Mouse (Mus musculus): ENCODE results near the gene Pfdn6. TPM values are rescaled to one million over a fixed set of nuclear protein-coding genes. Genes with fewer than 3 reads are reported as not detected.
A peak's percentile ranks its signal among the peaks of the same experiment; 100 is the strongest.

Gene Pfdn6
- total and polyA plus RNA-seq, 3 experiments = 28.0 to 81.0 (median 77.7) TPM

DNA sequence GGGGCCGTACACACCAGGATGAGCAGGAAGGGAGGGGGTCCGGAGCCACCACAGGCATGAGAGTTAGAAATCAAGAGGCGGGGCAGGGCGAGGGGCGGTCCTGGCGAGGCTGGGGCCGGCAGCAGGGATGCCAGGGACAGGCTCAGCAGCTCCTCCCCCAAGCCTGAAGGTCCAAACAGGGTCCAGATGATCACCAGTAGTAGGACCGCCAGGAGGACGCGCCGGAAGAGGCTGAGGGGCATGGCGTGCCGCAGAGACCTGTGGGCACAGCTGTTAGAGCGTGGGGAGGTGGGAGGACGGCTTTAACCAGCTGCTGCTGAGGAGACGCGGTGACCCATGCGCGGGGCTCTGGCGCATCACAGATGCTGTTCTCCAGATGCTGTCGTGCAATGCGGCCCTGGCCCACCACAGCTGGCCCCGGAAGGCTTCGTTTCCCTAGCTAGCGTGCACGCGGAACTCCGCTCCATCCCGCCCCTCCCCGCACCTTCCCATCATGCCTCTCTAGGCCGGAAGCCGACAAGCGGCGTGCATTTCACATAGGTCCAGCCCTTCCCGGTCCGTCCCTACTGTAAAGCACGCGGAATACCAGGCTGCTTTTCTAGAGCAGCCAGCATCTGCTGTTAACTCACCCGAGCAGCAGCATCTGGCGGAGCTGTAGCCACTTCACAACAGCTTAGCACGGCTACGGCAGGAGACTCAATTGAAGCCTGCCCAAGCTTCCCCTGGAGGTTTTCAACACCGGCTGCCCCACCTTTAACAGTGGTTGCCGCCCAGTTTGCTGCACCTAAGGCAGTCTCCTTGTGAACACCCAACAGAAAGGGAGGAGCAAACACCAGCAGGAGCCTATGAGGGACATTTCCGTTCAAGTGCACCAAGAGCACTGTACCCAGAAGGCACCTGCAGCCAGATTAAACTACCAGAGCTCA, 11.1 kb upstream of the Pfdn6 start, which contains the start of gene B3galt4:
Gene B3galt4, minus strand, starts transcription at position 468 of the 926 bp plus-strand sequence.
- peaks cover 3% of the 10 kb centered on the region; the same call in 1 of the 2 replicates for H3K36me3 ChIP-seq (ENCODE audit: control insufficient read depth, insufficient read depth, low read length)
- intact Hi-C loops (cut with DNase I) = loop anchor here (1.0 kb wide), 1 partner anchor 11 kb away; the partner anchor contains the start of genes Pfdn6 and Wdr46
- TF ChIP-seq CTCF (IDR thresholded peaks at IDR 0.05) = no peak
- TF ChIP-seq POLR2A (IDR thresholded peaks at IDR 0.05; ENCODE audit: insufficient read depth, low read depth, low read length) = no peak; the same call in none of the 2 replicates
- no peak for TF ChIP-seq EP300 (IDR thresholded peaks at IDR 0.05; ENCODE audit: insufficient read depth, low read depth, low read length)
- H3K27ac ChIP-seq = peak within 1 kb of the TSS; percentile 67
- no peaks in the 10 kb centered on the region for H3K79me2 ChIP-seq (replicated peaks; ENCODE audit: control insufficient read depth, insufficient read depth, low read length)
- peak within 1 kb of the TSS; percentile 74 for H3K9ac ChIP-seq (ENCODE audit: low read depth, low read length)
- DNase-seq = peak; percentile 80 to 83
- H3K4me1 ChIP-seq (ENCODE audit: control insufficient read depth, insufficient read depth, low read length) = peaks cover 7% of the 10 kb centered on the region
- H3K4me3 ChIP-seq = peak within 1 kb of the TSS; percentile 68
- H3K27me3 ChIP-seq (ENCODE audit: control insufficient read depth, insufficient read depth, low read length) = no peaks in the 10 kb centered on the region
- 1% methylated on average over 45 of the region's 45 CpGs for WGBS

DNA sequence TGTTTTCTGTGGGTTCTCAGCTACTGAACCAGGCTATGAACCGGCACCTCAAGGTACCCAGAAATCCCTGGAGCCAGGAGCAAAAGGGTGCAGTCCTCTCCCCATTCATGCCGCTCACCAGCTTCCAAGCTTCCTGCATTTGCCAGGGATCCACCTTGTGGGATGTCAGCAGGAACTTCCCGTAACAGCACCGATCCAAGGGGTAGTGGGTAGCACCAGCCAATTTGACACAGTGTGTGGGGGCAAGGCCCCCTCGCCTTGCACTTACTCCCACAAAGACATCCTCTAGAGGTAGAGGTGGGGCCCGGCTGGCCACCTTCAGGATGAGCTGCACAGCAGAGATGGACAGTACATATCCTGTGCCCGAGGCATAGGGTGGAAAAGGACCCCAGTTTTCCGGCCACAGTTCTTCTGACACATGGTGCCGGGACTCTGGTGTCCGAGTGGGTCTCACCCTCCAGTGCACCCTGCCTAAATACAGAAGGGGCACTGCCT, 10.0 kb upstream of the Pfdn6 start:
- peaks cover 3% of the 10 kb centered on the region; the same call in 1 of the 2 replicates for H3K36me3 ChIP-seq (ENCODE audit: control insufficient read depth, insufficient read depth, low read length)
- DNase-seq = peak in 1 of 2 experiments; percentile 16
- TF ChIP-seq EP300 (IDR thresholded peaks at IDR 0.05; ENCODE audit: insufficient read depth, low read depth, low read length) = no peak
- no peak for TF ChIP-seq CTCF (IDR thresholded peaks at IDR 0.05)
- TF ChIP-seq POLR2A (IDR thresholded peaks at IDR 0.05; ENCODE audit: insufficient read depth, low read depth, low read length) = no peak
- peak overlapping the region; percentile 68 for H3K4me3 ChIP-seq
- H3K27me3 ChIP-seq (ENCODE audit: control insufficient read depth, insufficient read depth, low read length) = no peaks in the 10 kb centered on the region
- H3K9ac ChIP-seq (ENCODE audit: low read depth, low read length) = peak overlapping the region; percentile 74; the same call in 1 of the 2 replicates
- H3K79me2 ChIP-seq (replicated peaks; ENCODE audit: control insufficient read depth, insufficient read depth, low read length) = no peaks in the 10 kb centered on the region
- peaks cover 7% of the 10 kb centered on the region for H3K4me1 ChIP-seq (ENCODE audit: control insufficient read depth, insufficient read depth, low read length)
- intact Hi-C loops (cut with DNase I) = no loop called here
- 71% methylated on average over 10 of the region's 10 CpGs for WGBS
- peak overlapping the region; percentile 67; the same call in 1 of the 2 replicates for H3K27ac ChIP-seq

DNA sequence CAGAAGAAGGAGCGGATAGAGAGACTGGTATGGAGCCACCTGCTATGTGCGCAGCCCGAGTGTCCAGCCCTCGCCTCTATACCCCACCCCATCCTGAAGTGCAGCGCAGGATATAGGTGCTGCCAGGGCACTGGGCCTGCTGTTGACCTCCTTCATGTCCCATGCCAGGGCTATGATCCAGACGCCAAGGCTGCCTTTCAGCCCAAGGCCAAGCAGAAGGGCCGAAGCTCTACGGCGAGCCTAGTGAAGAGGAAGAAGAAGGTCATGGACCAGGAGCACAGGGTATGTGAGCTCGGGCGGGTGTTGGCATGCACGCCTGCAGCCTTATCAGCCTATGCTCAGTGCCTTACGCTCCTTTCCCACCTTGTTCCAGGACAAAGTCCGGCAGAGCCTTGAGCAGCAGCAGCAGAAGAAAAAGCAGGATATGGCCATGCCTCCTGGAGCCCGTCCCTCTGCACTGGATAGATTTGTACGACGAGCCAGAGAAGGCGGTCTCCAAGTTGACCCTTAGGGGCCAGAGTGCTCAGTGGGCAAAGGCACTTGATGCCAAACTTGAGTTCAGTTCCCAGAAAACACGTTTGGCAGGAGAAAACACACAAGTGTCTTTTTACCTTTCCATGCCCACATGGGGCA, 8.9 kb upstream of the Pfdn6 start:
- TF ChIP-seq POLR2A (IDR thresholded peaks at IDR 0.05; ENCODE audit: insufficient read depth, low read depth, low read length) = no peak
- TF ChIP-seq EP300 (IDR thresholded peaks at IDR 0.05; ENCODE audit: insufficient read depth, low read depth, low read length) = no peak
- TF ChIP-seq CTCF (IDR thresholded peaks at IDR 0.05) = no peak
- Histone ChIP-seq H3K36me3 (ENCODE audit: control insufficient read depth, insufficient read depth, low read length) (peaks cover 1% of the 10 kb centered on the region; the same call in 1 of the 2 replicates), H3K4me3 (no peak overlapping the region)

DNA sequence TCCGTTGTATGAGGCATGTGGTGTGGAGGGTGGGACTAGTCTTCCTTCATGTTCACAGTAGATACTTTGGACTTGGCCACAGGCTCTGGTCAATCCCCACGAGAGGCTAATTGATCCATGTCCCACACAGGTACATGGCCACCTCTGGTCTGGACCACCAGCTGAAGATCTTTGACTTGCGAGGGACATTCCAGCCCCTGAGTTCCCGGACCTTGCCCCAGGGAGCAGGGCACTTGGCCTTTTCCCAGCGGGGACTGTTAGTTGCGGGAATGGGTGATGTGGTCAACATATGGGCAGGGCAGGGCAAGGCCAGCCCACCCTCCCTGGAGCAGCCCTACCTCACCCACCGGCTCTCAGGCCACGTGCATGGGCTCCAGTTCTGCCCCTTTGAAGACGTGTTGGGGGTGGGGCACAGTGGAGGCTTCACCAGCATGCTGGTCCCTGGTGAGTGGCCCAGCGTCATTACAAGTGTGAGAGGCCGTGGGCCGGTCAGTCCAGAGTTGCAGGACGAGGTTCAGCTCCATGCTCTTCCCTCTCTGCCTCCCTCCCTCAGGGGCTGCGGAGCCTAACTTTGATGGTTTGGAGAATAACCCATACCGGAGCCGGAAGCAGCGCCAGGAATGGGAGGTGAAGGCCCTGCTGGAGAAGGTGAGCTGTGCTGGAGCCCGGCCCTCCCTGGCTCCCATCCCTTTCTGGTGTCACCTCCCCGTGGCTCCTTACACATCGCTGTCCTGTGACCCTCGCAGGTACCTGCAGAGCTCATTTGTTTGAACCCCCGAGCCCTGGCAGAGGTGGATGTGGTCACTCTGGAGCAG, 8.2 kb upstream of the Pfdn6 start:
- no peak overlapping the region for H3K4me3 ChIP-seq
- H3K27me3 ChIP-seq (ENCODE audit: control insufficient read depth, insufficient read depth, low read length) = no peaks in the 10 kb centered on the region
- no peak overlapping the region for H3K27ac ChIP-seq
- no peaks in the 10 kb centered on the region for H3K79me2 ChIP-seq (replicated peaks; ENCODE audit: control insufficient read depth, insufficient read depth, low read length)
- H3K36me3 ChIP-seq (ENCODE audit: control insufficient read depth, insufficient read depth, low read length) = no peaks in the 10 kb centered on the region
- no peak overlapping the region for H3K9ac ChIP-seq (ENCODE audit: low read depth, low read length)
- H3K4me1 ChIP-seq (ENCODE audit: control insufficient read depth, insufficient read depth, low read length) = peaks cover 3% of the 10 kb centered on the region
- no peak for DNase-seq
- WGBS = 85% methylated on average over 22 of the region's 22 CpGs
- TF ChIP-seq CTCF (IDR thresholded peaks at IDR 0.05) (no peak), EP300 (IDR thresholded peaks at IDR 0.05; ENCODE audit: insufficient read depth, low read depth, low read length) (no peak), POLR2A (IDR thresholded peaks at IDR 0.05; ENCODE audit: insufficient read depth, low read depth, low read length) (no peak)
- intact Hi-C loops (cut with DNase I) = no loop called here

More for the DNA sequence above, 8.9 kb upstream of the Pfdn6 start:
- H3K9ac ChIP-seq (ENCODE audit: low read depth, low read length) = no peak overlapping the region
- H3K4me1 ChIP-seq (ENCODE audit: control insufficient read depth, insufficient read depth, low read length) = peaks cover 3% of the 10 kb centered on the region
- H3K27me3 ChIP-seq (ENCODE audit: control insufficient read depth, insufficient read depth, low read length) = no peaks in the 10 kb centered on the region
- no peak for DNase-seq
- no peaks in the 10 kb centered on the region for H3K79me2 ChIP-seq (replicated peaks; ENCODE audit: control insufficient read depth, insufficient read depth, low read length)
- no peak overlapping the region for H3K27ac ChIP-seq
- intact Hi-C loops (cut with DNase I) = no loop called here
- WGBS = 84% methylated on average over 19 of the region's 19 CpGs

DNA sequence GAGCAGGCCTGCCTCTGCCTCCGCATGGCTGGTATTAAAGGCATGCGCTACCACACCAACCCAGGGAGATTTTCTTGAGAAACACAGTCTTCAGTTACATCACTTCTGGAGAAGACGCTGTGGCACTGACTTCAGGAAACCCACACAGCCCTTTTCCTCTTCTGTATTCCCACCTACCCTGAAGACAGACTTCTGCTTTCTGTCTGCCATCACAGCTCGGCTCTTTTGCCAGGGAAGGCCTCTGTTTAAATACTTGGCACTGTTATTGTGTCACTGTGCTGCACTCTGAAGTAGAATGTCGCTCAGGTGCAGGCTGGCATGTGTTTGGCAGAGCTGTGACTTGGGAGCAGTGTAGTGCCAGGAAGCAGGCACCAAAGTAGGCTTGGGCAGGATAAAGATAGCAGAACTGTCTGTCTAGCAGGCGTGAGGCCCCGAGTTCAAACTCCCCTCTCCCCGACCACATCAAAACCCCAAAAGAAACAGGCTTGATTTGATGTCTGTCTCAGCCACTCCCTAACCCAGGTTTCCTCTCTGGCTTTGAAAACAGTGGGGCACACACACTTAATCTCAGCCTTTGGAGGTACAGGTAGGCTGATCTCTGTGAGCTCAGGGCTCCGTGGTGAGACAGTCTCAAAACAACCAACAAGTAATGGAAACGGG, 7.4 kb upstream of the Pfdn6 start:
- Histone ChIP-seq H3K4me1 (ENCODE audit: control insufficient read depth, insufficient read depth, low read length) (peaks cover 3% of the 10 kb centered on the region), H3K79me2 (replicated peaks; ENCODE audit: control insufficient read depth, insufficient read depth, low read length) (no peaks in the 10 kb centered on the region), H3K9ac (ENCODE audit: low read depth, low read length) (no peak overlapping the region), H3K36me3 (ENCODE audit: control insufficient read depth, insufficient read depth, low read length) (no peaks in the 10 kb centered on the region), H3K27ac (no peak overlapping the region), H3K27me3 (ENCODE audit: control insufficient read depth, insufficient read depth, low read length) (no peaks in the 10 kb centered on the region), H3K4me3 (no peak overlapping the region)
- no peak for DNase-seq
- TF ChIP-seq CTCF (IDR thresholded peaks at IDR 0.05) (no peak), POLR2A (IDR thresholded peaks at IDR 0.05; ENCODE audit: insufficient read depth, low read depth, low read length) (no peak), EP300 (IDR thresholded peaks at IDR 0.05; ENCODE audit: insufficient read depth, low read depth, low read length) (no peak)
- intact Hi-C loops (cut with DNase I) = no loop called here
- 67% methylated on average over 10 of the region's 10 CpGs for WGBS
